Mouse (Mus musculus) heart, embryonic 12.5 days (tissue): ENCODE results near the gene Sdk2. TPM values are rescaled to one million over a fixed set of nuclear protein-coding genes. Genes with fewer than 3 reads are reported as not detected.

Experiments
- ATAC-seq: fragments of 200-750 bp; cut with Nextera tagmentation; 2 replicates; pipeline ENCODE4 v1.8.0; 2017; ENCODE audit warnings: moderate TSS enrichment, moderate library complexity; ENCODE audit not compliant: insufficient number of reproducible peaks, low FRiP score
- H3K27ac ChIP-seq: fragments of 300-500 bp; sonication (generic); 2 replicates; pipeline ENCODE4 v1.5.1; 2016; ENCODE audit warnings: mild to moderate bottlenecking, moderate library complexity; ENCODE audit not compliant: poor library complexity, severe bottlenecking
- H3K27me3 ChIP-seq: fragments of 300-500 bp; sonication (generic); replicated peaks from 2 replicates; pipeline ENCODE4 v1.6.1; 2016; ENCODE audit warnings: mild to moderate bottlenecking, moderate library complexity
- H3K36me3 ChIP-seq: fragments of 300-500 bp; sonication (generic); 2 replicates; pipeline ENCODE4 v1.6.1; 2016; ENCODE audit warnings: mild to moderate bottlenecking, moderate library complexity
- H3K4me1 ChIP-seq: fragments of 300-500 bp; sonication (generic); replicated peaks from 2 replicates; pipeline ENCODE4 v1.6.1; 2016; ENCODE audit warnings: mild to moderate bottlenecking
- H3K4me2 ChIP-seq: fragments of 300-500 bp; sonication (generic); 2 replicates; pipeline ENCODE4 v1.6.1; 2016; ENCODE audit warnings: mild to moderate bottlenecking, moderate library complexity
- H3K4me3 ChIP-seq: fragments of 300-500 bp; sonication (generic); 2 replicates; pipeline ENCODE4 v1.5.1; 2016; ENCODE audit warnings: mild to moderate bottlenecking
- H3K9ac ChIP-seq: fragments of 300-500 bp; sonication (generic); 2 replicates; pipeline ENCODE4 v1.6.1; 2016; ENCODE audit warnings: mild to moderate bottlenecking, moderate library complexity
- H3K9me3 ChIP-seq: fragments of 300-500 bp; sonication (generic); replicated peaks from 2 replicates; pipeline ENCODE4 v1.6.1; 2016; ENCODE audit warnings: mild to moderate bottlenecking, moderate library complexity
- WGBS: fragments of 180-500 bp; shearing (Covaris S2); methylation state at CpG from one replicate; pipeline ENCODE4 v1.1.7; 2016; 5-methylcytosine and 5-hydroxymethylcytosine counted together
- polyA plus RNA-seq: library from polyadenylated mRNA; unstranded; fragments of >200 nt; fragmentation: Nextera tagmentation; extraction: Ambion mirVana; gene quantifications from 2 replicates; pipeline ENCODE4 v1.2.1, GENCODE M21; 2016

Gene Sdk2
- polyA plus RNA-seq, 1 experiment from 2014 or later = 4.3 TPM

DNA sequence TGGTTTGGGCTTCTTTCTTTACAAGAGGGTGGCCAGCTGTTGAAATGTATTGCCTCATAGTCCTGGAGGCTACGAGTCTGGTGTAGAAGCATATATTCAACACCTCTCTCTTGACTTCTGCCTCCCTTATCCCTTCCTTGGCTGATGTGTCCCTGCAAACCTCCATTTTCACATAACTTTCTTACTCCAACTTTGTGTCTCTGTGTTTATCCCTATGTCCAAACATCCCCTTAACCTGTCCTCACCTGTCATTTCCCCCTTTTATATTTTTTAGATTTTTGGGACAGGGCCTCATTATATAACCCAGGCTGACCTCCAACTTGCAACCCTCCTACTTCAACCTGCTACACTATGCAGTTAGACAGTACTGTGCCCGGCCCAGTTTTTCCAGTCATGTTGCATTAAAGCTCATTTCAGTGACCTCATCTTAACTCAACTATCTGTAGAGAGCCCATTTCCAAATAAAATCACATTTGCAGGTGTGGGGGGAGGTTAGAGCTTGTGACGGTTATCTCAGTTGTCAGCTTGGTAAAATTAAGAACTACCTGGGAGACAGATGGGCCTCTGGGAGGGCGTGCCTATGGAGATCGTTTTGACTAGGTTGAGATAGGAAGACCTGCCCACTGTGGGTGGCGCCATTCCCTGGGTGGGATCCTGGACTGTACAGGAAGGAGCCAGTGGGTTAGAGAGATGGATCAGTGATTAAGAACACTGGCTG lies 302.6 kb downstream of the Sdk2 start:
- Histone ChIP-seq H3K36me3 (no peaks in the 10 kb centered on the region), H3K4me1 (peaks cover 32% of the 10 kb centered on the region), H3K9me3 (no peaks in the 10 kb centered on the region), H3K4me3 (no peak overlapping the region), H3K9ac (no peak overlapping the region), H3K4me2 (no peak overlapping the region), H3K27ac (no peak overlapping the region), H3K27me3 (no peaks in the 10 kb centered on the region)
- WGBS = 72% methylated on average over 6 of the region's 6 CpGs
- ATAC-seq = no peak

DNA sequence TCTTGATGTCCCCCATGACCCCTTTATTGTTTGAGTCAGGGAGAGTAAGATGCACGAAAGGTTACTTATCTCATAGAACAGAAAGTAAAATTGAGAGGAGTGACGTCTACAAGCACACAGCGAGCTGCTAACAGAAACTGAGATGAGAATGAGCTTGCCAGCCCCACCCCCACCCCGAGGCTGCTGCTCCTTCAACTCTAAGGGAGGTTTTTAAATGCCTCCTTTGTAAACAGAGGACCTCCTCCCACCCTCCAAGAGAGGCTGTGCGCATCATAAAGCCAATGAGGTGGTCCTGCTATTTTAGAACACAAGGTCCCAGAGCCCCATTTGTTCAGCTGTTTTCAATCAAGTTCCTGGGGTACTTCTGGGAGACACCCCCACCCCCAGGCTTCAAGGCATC lies 303.4 kb downstream of the Sdk2 start:
- Histone ChIP-seq H3K27ac (no peak overlapping the region), H3K27me3 (no peaks in the 10 kb centered on the region), H3K9me3 (no peaks in the 10 kb centered on the region), H3K4me2 (0 out of 2 replicates have a peak overlapping the region, but pooled peaks have one; percentile 27), H3K4me3 (no peak overlapping the region), H3K36me3 (no peaks in the 10 kb centered on the region), H3K9ac (no peak overlapping the region), H3K4me1 (peaks cover 32% of the 10 kb centered on the region)
- no peak for ATAC-seq
- WGBS = 18% methylated on average over 5 of the region's 5 CpGs

DNA sequence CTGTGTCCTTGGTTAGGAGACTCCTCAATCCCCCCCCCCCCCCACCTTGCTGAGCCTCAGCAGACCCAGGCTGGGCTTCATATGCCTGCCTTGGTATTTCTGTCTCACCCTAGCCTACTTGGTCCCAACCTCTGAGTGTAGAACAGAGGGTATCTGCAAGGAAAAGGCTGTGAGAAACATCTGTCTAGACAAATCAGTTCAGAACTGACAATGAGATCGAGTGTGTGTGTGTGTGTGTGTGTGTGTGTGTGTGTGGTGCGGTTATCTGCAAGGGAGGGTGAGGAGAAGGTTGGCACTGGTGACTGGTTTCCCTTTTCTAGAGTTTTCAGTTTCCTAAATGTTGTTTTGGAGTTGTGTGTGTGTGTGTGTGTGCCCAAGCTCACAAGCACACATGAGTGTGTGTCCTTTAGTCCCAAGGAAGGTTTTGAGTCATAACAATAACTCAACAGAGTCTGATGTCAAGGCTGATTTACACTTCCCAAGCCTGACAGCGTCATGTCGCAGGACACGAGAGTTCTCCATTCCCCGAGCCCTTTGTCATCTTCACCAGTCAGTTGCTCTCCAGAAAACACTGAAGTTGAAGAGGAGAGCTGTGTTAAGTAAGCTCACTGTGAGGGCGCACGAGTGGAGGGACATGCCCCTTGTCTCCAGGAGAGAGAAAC lies 304.6 kb downstream of the Sdk2 start:
- Histone ChIP-seq H3K4me3 (no peak overlapping the region), H3K4me2 (no peak overlapping the region), H3K4me1 (peaks cover 24% of the 10 kb centered on the region), H3K27ac (no peak overlapping the region), H3K9ac (no peak overlapping the region), H3K36me3 (no peaks in the 10 kb centered on the region), H3K9me3 (no peaks in the 10 kb centered on the region), H3K27me3 (no peaks in the 10 kb centered on the region)
- no peak for ATAC-seq
- WGBS = 71% methylated on average over 8 of the region's 8 CpGs

DNA sequence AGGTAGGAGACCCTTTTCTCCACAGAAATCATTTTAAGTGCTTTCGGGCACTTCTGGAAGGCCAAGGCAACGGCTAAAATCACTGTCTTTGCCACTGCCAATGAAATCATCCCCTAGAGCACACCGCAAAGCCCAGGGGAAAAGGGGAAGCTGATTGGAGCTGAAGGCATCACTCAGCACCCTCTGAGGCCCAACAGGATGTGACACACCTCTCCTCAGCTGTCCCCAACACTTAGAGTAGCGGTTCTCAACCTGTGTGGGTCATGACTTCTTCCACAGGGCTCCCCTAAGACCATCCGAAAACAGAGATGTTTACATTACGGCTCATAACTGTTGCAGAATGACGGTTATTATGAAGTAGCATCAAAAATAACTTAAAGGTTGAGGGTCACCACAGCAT lies 305.2 kb downstream of the Sdk2 start:
- 54% methylated on average over 7 of the region's 7 CpGs for WGBS
- no peaks in the 10 kb centered on the region for H3K9me3 ChIP-seq
- no peak overlapping the region for H3K9ac ChIP-seq
- H3K4me1 ChIP-seq = peaks cover 18% of the 10 kb centered on the region
- no peaks in the 10 kb centered on the region for H3K36me3 ChIP-seq
- no peak overlapping the region for H3K4me2 ChIP-seq
- H3K4me3 ChIP-seq = no peak overlapping the region
- H3K27me3 ChIP-seq = no peaks in the 10 kb centered on the region
- H3K27ac ChIP-seq = no peak overlapping the region
- ATAC-seq = no peak

DNA sequence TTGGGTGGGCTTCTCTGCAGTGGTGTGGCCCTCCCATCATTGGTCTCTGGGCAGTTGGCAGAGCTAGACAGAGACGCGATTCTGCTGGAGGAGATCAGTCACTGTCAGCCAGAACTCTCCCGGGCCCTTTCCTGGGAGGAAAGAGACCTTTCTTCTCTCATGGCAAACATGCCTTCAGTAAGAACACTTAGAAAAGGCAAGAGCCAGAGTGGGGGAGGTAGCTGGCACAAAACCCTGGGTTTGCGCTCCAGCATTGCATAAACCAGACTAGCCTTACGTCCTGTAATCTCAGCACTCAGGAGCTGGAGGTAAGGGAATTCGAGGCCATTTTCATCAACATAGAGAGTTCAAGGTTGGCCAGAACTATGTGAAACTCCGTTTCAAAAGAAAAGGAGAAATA lies 306.4 kb downstream of the Sdk2 start:
- Histone ChIP-seq H3K36me3 (no peaks in the 10 kb centered on the region), H3K9me3 (no peaks in the 10 kb centered on the region), H3K27me3 (no peaks in the 10 kb centered on the region), H3K4me3 (no peak overlapping the region), H3K4me1 (peaks cover 8% of the 10 kb centered on the region), H3K9ac (no peak overlapping the region), H3K27ac (no peak overlapping the region), H3K4me2 (no peak overlapping the region)
- 66% methylated on average over 7 of the region's 7 CpGs for WGBS
- ATAC-seq = no peak

DNA sequence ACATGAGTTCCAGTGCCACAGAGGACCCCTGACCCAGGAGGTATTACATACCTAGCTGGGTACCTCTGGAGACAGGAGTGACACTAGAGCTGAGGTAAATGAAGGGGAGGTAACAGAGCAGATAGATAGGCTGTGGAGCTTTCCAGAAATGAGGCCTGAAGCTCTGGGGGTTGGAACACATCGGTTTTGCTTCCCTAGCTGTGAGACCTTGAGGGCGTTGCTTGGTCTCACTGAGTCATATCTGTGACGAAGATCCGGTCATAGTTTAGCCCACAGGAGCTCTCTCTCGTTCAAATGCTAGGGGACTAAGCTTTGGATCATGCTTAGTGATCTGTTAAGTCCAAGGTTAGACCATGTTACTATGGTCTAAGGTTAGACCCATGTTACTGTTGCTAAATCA lies 308.0 kb downstream of the Sdk2 start:
- Histone ChIP-seq H3K4me1 (peaks cover 13% of the 10 kb centered on the region), H3K9me3 (no peaks in the 10 kb centered on the region), H3K27me3 (no peaks in the 10 kb centered on the region), H3K36me3 (no peaks in the 10 kb centered on the region), H3K4me3 (no peak overlapping the region), H3K27ac (no peak overlapping the region), H3K4me2 (no peak overlapping the region), H3K9ac (no peak overlapping the region)
- no peak for ATAC-seq
- WGBS = 84% methylated on average over 5 of the region's 5 CpGs

DNA sequence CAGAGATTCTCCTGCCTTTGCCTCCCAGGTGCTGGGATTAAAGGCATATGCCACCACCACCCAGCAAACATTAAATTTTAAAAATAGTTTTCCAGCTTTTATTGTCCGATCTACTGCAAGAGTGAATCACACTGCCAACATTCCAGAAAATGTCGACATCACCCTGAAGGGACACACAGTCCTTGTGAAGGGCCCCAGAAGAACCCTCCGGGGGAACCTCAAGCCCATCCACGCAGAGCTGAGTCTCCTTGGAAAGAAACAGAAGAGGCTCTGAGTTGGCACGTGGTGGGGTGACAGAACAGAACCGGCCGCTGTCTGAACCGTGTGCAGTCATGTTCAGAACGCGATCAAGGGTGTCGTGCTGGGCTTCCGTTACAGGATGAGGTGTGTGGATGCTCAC lies 310.3 kb downstream of the Sdk2 start:
- Histone ChIP-seq H3K4me2 (no peak overlapping the region), H3K36me3 (no peaks in the 10 kb centered on the region), H3K9me3 (no peaks in the 10 kb centered on the region), H3K4me3 (no peak overlapping the region), H3K27me3 (no peaks in the 10 kb centered on the region), H3K9ac (no peak overlapping the region), H3K4me1 (peaks cover 13% of the 10 kb centered on the region; the same call in 1 of the 2 replicates), H3K27ac (no peak overlapping the region)
- ATAC-seq = no peak
- WGBS = 90% methylated on average over 12 of the region's 12 CpGs

DNA sequence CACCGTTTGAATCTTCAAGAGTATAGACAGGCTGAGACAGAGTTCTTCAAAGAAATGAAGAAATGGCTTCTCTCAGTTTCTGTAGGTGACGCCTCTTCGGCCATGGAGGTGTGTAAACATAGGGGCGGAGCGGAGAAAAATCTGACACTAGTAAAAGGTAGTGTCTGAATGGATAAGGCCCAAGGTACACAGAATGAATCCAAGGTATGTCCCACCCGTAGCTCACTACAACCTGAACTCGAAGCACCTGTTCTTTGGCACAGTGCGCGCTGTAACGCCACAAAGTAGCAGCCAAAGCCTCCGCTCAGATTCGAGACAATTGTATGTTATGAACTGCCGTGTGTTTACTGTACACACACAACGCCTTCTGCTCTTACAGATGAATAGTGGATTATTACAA lies 311.0 kb downstream of the Sdk2 start:
- WGBS = 88% methylated on average over 14 of the region's 14 CpGs
- Histone ChIP-seq H3K4me1 (peaks cover 11% of the 10 kb centered on the region; the same call in 1 of the 2 replicates), H3K4me2 (no peak overlapping the region), H3K27me3 (no peaks in the 10 kb centered on the region), H3K9me3 (no peaks in the 10 kb centered on the region), H3K27ac (no peak overlapping the region), H3K4me3 (no peak overlapping the region), H3K36me3 (no peaks in the 10 kb centered on the region), H3K9ac (no peak overlapping the region)
- ATAC-seq = no peak

DNA sequence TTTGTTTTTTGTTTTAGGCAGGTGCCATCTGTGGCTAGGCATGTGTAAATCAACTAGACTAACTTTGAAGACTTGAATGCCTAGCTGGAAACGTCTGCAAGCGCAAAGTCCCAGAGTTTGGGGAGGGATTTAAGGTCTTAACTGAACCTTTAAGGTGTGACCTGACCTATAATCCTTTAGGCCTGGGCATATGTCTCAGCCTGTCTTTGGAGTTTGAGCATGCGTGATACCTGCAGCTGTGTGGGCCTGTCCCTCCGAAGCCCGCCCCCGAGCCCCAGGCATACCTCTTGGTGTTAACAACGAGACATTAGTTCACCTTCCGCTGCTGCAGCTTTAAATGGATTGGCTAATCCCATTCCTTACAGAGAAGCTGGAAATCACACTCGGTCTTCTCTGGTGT lies 312.0 kb downstream of the Sdk2 start:
- no peak for ATAC-seq
- H3K4me3 ChIP-seq = no peak overlapping the region
- no peak overlapping the region for H3K4me2 ChIP-seq
- WGBS = 45% methylated on average over 9 of the region's 9 CpGs
- no peaks in the 10 kb centered on the region for H3K27me3 ChIP-seq
- H3K9me3 ChIP-seq = no peaks in the 10 kb centered on the region
- H3K9ac ChIP-seq = no peak overlapping the region
- H3K36me3 ChIP-seq = no peaks in the 10 kb centered on the region
- H3K4me1 ChIP-seq = peaks cover 16% of the 10 kb centered on the region
- no peak overlapping the region for H3K27ac ChIP-seq

DNA sequence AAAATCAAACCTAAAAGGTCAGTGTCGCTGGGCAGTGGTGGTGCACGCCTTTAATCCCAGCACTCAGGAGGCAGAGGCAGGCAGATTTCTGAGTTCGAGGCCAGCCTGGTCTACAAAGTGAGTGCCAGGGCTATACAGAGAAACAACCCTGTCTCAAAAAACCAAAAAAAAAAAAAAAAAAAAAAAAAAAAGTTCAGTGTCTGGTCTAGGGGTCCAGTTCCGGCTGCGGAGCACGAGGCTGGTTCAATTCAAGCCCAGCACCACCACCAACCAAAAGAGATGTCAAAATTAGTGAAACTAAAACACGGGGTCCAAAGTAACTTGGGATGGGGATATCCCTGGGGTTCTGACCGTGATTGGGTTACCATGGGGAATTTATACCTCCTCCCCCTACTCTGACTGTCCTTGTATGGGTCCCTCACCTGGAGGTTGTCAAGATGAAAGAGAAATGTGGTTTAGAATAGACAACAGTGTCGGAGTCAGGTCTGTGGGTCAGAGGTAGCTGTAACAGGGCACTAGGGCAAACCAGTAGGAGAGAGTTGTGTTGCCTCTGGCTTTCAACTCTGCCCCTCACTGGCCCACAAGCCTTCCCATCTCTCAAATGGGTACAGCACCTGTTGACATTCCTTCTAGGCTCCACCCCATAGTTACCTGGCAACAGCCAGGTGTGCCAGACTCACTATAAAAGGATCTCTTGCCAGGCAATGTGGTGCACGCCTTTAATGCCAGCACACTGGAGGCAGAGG lies 314.0 kb downstream of the Sdk2 start:
- no peak overlapping the region for H3K4me3 ChIP-seq
- H3K9ac ChIP-seq = no peak overlapping the region
- peaks cover 36% of the 10 kb centered on the region for H3K4me1 ChIP-seq
- 92% methylated on average over 10 of the region's 10 CpGs for WGBS
- no peaks in the 10 kb centered on the region for H3K36me3 ChIP-seq
- H3K27ac ChIP-seq = no peak overlapping the region
- no peaks in the 10 kb centered on the region for H3K27me3 ChIP-seq
- H3K4me2 ChIP-seq = peak overlapping the region; percentile 83
- ATAC-seq = no peak
- no peaks in the 10 kb centered on the region for H3K9me3 ChIP-seq

DNA sequence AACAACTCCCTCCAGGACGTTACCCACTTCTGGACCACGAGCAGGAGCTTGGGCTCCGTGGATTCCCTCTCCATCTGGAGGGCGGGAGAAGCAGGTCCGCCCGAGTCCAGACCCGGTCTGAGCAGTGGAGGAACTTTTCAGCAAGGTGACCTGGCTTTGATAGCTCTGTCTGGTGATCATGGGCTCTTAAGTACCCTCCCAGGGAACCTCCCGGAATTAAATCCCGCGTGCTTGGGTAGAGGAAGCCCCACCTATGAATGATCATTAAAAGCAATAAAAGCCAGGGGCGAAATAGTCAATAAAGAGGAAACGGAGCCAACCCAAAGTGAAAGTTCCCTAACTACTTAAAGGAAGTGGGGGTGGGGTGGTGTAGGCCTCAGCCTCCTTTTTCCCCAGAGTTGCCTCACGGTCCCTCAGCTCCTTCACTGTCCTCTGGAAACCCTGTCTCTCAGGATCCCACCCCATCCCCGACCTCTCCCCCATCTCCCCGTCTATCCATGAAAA lies 314.6 kb downstream of the Sdk2 start:
- WGBS = 22% methylated on average over 15 of the region's 15 CpGs

More for the DNA sequence above, 314.6 kb downstream of the Sdk2 start:
- Histone ChIP-seq H3K9me3 (no peaks in the 10 kb centered on the region), H3K4me3 (peak overlapping the region; percentile 72), H3K36me3 (no peaks in the 10 kb centered on the region), H3K4me2 (peak overlapping the region; percentile 83), H3K9ac (peak overlapping the region; percentile 66), H3K27me3 (no peaks in the 10 kb centered on the region), H3K4me1 (peaks cover 43% of the 10 kb centered on the region), H3K27ac (peak overlapping the region; percentile 80)
- ATAC-seq = 0 out of 2 replicates have a peak, but pooled peaks have one; percentile 0
